Mouse (Mus musculus) liver, postnatal 0 days (tissue): ENCODE measurements around the gene Dusp12.

Source experiments
- CTCF ChIP-seq: sonication (generic); IDR thresholded peaks from 2 replicates; pipeline ENCODE4 v1.5.1; 2016; ENCODE audit warnings: antibody characterized with exemption, low read depth
- EP300 ChIP-seq: IDR thresholded peaks from 2 replicates; pipeline ENCODE4 v1.6.1; 2016; ENCODE audit warnings: antibody characterized with exemption, low read depth, mild to moderate bottlenecking

- TF ChIP-seq CTCF (peak; percentile 58), EP300 (no peak)
Observed at GRCm38 (mm10) chr1:170839685-170840084, 45.7 kb downstream of the Dusp12 start.
